Mouse (Mus musculus) erythroblast, adult 5-6 weeks (primary cell): ENCODE data around the gene Slc25a29. TPM values are rescaled to one million over a fixed set of nuclear protein-coding genes. Genes with fewer than 3 reads are reported as not detected.

Experiments used
- ATAC-seq: replicated peaks from 2 replicates; pipeline ENCODE4 v1.8.0; 2016; ENCODE audit warnings: moderate number of reproducible peaks, mild to moderate bottlenecking, moderate TSS enrichment, inconsistent platforms; ENCODE audit not compliant: poor library complexity, low FRiP score, severe bottlenecking
- total RNA-seq, 2 experiments: library from RNA; stranded (forward) in 1 of 2; stranded (reverse) in 1 of 2; fragments of 150-400 nt in 1 of 2; fragments of 200-764, 138-1000 nt in 1 of 2; gene quantifications; 2 replicates each; pipeline versions ENCODE4 v1.2.3 to v1.2.4; 2015 to 2017; ENCODE audit warnings: low replicate concordance in 2 of 2

Slc25a29 gene
- total RNA-seq, 2 experiments from 2014 or later: 1.7 TPM; not detected in 1

DNA sequence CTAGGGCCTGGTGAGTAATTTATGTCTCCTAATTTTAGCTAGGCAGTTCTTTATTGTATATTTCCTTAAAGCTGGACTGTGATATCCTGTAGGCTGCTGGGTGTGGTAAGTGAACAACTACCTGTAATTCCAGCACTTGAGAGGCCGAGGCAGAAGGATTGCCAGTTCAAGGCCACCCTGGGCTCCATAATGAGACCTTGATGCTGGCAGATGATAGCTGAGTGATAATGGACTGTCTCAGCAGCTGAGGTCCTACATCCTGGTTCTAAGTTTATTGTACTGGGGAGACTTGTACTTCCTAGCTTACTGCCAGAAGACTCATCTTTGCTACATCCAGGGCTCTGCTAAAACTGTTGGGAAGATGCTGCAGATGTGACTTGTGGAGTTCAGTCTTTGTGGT is 25.9 kb downstream of the Slc25a29 start:
- no peak for ATAC-seq

DNA sequence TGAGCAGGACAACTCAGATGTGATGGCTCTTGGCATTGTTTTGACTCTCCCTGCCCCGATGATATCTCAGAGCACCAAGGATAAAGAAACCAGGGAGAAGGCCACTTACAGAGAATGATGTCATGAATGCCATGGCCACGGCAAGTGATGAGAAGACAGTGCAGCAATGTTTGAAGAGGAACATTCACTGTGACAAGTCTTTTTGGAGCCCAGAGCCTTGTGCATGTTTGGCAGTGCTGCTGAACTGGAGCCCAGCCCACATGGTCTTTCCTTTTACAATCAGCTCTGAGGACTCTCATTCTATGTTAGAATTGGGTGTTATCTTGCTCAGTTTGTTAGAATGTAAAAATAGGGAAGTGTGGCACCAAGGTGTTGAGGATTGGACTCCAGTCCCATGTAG is 27.2 kb downstream of the Slc25a29 start:
- no peak for ATAC-seq

DNA sequence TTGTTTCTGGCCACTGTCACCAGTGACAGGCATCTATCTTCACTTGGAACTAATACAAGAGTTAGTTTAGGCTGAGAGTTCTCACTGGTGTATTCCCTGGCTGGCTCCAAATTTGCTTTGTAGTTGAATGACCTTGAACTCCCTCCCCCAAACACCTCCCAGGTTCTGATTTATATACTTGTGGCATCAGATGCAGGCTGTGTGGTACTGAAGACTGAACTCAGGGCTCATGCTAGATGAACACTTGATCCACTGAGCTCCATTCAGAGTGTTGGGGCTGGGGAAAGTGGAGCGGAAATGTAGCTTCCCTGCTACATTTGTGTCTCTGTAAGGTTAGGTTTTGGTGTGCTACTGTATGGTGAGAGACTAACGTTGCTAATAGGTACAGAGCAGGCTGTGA is 31.3 kb downstream of the Slc25a29 start:
- ATAC-seq: no peak

DNA sequence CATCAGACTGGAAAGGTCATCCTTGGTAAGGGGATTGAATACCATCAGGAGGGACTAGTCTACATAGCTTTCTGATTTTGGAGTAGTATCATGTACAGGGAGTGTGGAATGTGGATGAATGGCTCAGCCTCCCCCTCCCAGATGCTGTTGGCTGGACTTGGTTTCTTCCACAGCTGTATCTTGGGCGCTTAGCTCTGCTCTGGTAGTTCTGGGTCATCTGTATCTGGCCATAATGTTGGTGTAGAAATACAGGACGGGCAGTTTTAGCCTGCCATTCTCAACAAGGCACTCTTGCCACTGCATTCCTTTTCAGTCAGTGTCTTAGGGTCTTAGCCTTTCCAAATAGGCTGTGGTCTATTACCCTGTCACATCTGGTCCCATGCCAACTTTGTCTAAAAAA is 34.1 kb downstream of the Slc25a29 start:
- ATAC-seq: no peak

DNA sequence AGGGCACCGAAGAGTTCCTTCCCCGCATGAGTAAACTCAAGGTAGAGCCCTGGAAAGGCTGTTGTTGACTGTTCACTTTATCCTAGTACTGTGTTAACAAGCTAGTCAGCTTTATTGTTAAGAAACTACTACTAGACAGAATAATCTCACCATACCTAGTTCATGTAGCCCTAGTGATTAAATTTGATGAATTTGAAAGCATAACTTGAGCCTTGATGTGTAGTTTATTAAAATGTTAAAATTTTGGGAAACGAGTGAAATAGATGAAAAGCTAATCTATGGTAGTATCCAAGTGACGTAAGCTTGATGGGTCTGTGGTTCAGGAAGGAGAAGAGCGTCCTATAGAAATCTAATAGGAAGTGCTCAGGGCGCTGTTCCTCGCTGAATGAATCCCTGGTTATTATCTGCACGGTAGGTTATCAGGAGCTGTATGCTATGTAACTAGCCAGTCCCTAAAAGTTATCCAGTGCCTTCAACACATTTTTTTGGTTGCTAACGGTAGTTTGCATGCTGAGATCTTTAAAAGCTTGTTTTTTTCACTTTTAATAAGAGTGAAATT is 40.6 kb downstream of the Slc25a29 start:
- 0 out of 2 replicates have a peak, but pooled peaks have one; percentile 29 for ATAC-seq

DNA sequence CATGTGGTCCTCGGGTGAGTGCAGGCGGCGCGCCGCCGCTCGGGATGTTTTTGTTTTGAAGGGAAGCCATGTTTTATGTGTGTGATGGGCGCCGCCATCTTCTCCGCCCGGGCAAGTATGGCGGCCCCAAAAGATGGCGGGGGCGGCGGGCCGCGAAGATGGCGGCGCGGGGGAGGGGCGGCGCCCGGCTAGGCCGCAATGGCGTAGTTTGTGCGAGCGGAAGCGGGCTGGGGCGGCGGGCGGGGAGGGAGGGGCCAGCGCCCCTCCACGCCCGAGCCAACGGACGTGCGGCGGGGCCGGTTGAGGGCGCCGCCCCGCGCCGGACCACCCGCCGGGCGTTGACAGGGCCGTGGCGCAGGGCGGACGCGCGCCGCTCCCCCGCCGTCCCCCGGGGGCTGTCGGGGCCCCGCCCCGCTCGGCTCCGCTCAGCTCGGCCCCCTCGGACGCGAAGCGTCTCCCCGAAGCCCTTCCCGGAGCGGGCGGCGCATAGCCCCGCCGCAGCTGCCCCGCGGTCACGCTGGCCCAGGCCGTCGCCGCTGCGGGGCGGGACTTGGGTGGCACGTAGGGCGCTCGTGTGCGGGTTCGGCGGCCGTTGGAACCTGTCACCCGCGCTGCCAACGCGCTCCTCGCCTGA is 41.5 kb downstream of the Slc25a29 start:
- ATAC-seq: peak; percentile 58

DNA sequence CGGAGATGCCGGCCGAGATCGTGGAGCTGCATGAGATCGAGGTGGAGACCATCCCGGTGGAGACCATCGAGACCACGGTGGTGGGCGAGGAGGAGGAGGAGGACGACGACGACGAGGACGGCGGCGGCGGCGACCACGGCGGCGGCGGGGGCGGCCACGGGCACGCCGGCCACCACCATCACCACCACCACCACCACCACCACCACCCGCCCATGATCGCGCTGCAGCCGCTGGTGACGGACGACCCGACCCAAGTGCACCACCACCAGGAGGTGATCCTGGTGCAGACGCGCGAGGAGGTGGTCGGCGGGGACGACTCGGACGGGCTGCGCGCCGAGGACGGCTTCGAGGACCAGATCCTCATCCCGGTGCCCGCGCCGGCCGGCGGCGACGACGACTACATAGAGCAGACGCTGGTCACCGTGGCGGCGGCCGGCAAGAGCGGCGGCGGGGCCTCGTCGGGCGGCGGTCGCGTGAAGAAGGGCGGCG is 42.2 kb downstream of the Slc25a29 start:
- ATAC-seq: no peak

DNA sequence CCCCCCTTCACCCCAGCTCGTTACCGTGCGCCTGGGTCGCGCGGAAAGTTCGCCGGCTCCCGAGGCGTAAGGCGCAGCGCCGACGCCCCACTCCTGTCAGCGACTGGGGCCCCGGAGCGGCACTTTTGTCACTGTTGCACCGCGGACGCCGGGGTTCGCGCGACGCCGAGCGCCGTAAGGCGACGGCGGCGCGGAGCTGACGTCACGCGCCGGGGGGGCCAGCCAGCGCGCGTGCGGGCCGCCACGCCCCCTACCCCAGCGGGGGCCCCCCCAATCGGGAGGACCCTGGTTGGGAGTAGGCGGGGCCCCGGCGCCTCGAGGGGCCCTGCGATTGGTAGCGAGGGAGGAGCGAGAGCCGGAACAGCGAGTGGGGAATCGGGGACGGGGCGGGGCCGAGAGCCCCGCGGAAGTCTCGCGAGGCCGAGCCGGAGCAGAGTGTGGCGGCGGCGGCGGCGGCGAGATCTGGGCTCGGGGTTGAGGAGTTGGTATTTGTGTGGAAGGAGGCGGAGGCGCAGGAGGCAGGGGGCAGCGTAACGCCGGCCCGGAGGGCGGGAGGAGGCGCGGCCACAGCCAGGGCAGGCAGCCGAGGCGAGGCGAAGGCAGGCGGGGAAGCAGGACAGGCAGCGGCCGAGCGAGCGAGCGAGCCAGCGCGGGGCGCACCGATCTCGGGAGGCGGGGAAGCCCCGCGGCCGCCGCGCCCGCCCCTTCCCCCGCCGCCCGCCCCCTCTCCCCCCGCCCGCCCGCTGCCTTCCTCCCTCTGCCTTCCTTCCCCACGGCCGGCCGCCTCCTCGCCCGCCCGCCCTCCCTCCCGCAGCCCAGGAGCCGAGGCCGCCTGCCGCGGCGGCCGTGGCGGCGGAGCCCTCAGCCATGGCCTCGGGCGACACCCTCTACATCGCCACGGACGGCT is 42.9 kb downstream of the Slc25a29 start, which contains the start of gene Yy1:
Gene Yy1 (plus strand): TSS at position 428 of the 907 bp plus-strand sequence.
- peak; percentile 86 for ATAC-seq

DNA sequence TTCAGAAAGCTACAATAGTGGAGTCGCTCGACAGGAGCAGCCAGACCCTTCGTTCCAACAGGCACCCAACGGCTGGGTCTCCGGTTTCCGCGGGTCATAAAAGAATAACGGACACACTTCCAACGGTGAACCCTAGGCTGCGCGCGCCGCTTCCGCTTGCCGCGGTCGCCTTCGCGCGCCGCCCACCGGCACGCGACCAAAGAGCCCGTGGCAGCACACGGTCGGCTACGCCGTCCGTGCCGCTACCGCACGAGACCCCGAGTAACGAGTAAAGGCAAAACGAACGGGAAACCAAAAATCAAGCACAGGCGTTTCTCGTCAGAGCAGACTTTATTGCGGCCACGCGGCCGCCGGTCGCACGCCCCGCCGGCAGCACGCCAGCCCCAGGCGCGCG is 43.5 kb downstream of the Slc25a29 start:
- peak; percentile 54 for ATAC-seq

DNA sequence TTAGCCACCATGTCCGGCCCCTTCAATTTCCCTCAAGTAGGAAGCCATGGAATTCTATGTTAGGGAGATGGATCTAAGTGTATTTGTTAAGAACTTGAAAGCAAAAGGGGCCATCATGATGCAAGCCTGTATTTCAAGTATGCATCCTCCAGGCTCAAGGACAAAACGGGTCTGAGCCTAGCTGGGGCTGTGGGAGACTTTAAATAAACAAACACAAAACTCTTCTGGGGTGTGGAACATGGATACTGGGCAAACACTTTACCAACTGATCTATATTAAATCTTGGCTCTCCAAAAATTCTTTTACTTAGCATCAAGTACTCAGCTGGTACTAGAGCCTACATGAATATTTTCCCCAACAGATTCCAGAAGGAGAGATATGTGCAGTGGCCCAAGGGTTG is 48.4 kb downstream of the Slc25a29 start:
- no peak for ATAC-seq

DNA sequence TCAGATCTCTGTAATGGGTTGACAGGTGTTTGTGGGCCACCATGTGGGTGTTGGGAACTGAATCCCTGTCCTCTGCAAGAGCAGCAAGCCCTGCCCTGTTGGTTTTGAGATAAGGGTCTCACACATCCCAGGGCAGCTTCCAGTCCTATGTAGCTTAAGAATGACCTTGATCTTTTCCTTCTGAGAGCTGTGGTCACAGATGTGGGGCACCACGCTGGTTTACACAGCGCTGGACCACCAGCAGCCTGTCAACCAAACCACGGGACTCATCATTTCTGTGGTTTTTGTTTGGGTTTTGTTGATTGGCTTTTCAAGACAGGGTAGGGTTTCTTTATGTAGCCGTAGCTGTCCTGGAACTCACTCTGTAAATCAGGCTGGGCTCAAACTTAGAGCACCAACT is 50.5 kb downstream of the Slc25a29 start:
- no peak for ATAC-seq

DNA sequence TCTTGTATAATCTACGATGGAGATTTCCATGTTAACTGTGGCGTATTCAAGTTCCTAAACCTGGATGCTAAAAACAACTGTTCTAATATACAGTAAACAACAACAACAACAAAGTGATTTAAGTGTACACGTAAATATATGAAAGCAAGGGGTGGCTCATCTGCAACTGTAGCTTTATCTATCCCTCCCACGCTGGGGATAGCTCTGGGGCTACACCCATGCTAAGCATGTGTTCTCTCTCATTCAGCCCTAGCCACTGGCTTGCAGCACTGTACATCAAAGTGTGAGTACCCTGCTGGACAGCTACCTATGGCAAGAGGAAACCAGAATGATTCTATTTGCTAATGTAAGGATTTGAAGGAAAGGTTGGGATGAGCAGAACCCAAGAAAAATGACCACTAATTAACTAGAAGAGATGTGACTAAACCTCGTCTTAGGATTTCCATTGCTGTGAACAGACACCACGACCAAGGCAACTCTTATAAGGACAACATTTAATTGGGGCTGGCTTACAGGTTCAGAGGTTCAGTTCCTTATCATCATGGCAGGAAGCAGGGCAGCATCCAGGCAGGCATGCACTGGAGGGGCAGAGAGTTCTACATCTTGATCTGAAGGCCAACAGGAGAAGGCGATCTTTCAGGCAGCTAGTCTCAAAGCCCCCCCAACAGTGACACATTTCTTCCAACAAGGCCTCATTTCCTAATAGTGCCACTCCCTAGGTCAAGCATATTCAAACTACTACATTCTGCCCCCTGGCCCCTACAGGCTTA is 55.4 kb downstream of the Slc25a29 start:
- ATAC-seq: peak; percentile 99

Other genes with a start within 250 kb of the Slc25a29 start
- gene Degs2, start 133.6 kb downstream of the Slc25a29 start, total RNA-seq (2015; ENCODE audit: low replicate concordance): not detected in 2 replicates
- gene Degs2, start 133.6 kb downstream of the Slc25a29 start, total RNA-seq (2017; ENCODE audit: low replicate concordance): not detected in 2 replicates
- 15.8 and 29.5 TPM in 2 replicates for gene Yy1, start 42.9 kb downstream of the Slc25a29 start, total RNA-seq (2015; ENCODE audit: low replicate concordance)
- 31.0 and 43.9 TPM in 2 replicates for gene Yy1, start 42.9 kb downstream of the Slc25a29 start, total RNA-seq (2017; ENCODE audit: low replicate concordance)
- 9.0 TPM in 1 of 2 replicates, not detected in the other for gene Slc25a47, start 163 bp upstream of the Slc25a29 start, total RNA-seq (2015; ENCODE audit: low replicate concordance)
- 2.0 and 2.8 TPM in 2 replicates for gene Slc25a47, start 163 bp upstream of the Slc25a29 start, total RNA-seq (2017; ENCODE audit: low replicate concordance)
- not detected in 2 replicates for gene Wdr25, start 57.7 kb upstream of the Slc25a29 start, total RNA-seq (2015; ENCODE audit: low replicate concordance)
- 1.4 and 6.4 TPM in 2 replicates for gene Wdr25, start 57.7 kb upstream of the Slc25a29 start, total RNA-seq (2017; ENCODE audit: low replicate concordance)
- 8.2 and 9.4 TPM in 2 replicates for gene Wars, start 58.3 kb upstream of the Slc25a29 start, total RNA-seq (2015; ENCODE audit: low replicate concordance)
- 8.2 and 8.9 TPM in 2 replicates for gene Wars, start 58.3 kb upstream of the Slc25a29 start, total RNA-seq (2017; ENCODE audit: low replicate concordance)
- not detected in 2 replicates for gene Begain, start 232.3 kb upstream of the Slc25a29 start, total RNA-seq (2015; ENCODE audit: low replicate concordance)
- not detected in 2 replicates for gene Begain, start 232.3 kb upstream of the Slc25a29 start, total RNA-seq (2017; ENCODE audit: low replicate concordance)